Mouse (Mus musculus): ENCODE measurements at regions not wholly inside any gene's neighbourhood (a gene's known extent, or its start where the extent isn't known, plus 50 kb on each side); places are given as distances from the start of the nearest gene placed in this dataset.

- no peaks in the 10 kb centered on the region for H3K36me3 ChIP-seq
- H3K9ac ChIP-seq = no peak overlapping the region
- ATAC-seq (ENCODE audit: insufficient number of reproducible peaks, low FRiP score) = no peak
- peaks cover 4% of the 10 kb centered on the region; the same call in 1 of the 2 replicates for H3K9me3 ChIP-seq (replicated peaks)
- no peak overlapping the region for H3K4me2 ChIP-seq
- H3K4me1 ChIP-seq (replicated peaks) = no peaks in the 10 kb centered on the region
- no peak overlapping the region for H3K4me3 ChIP-seq
- no peak overlapping the region for H3K27ac ChIP-seq (ENCODE audit: poor library complexity, severe bottlenecking)
- 87% methylated on average over 5 of the region's 5 CpGs for WGBS
- peaks cover 10% of the 10 kb centered on the region; the same call in 1 of the 2 replicates for H3K27me3 ChIP-seq (replicated peaks)
Measured at GRCm38 (mm10) chr4:152990266-152990665, 492.3 kb downstream of the Ajap1 start.

DNA sequence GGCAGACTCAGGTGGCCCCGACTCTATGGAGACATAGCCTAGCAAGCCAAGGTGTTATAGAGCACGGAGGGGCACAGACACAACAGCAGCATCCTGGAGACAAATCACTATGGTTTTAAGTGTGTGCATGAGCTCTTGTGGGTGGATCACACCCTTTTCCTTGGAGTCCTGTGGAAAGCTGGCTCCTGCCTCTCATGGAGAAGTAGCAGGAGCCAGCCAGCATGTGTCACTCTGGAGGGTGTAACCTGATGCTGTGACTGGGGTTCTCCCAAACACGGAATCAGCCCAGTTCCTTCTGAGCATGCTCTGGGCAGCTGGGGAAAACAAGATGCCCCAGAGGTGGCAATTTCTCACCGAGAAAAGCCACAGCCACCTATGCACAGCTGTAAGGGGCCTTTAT lies 494.9 kb downstream of the Ajap1 start:
- Histone ChIP-seq H3K27me3 (replicated peaks) (peaks cover 10% of the 10 kb centered on the region; the same call in 1 of the 2 replicates), H3K27ac (ENCODE audit: poor library complexity, severe bottlenecking) (no peak overlapping the region), H3K9ac (no peak overlapping the region), H3K4me3 (no peak overlapping the region), H3K4me2 (no peak overlapping the region), H3K9me3 (replicated peaks) (peaks cover 4% of the 10 kb centered on the region), H3K4me1 (replicated peaks) (no peaks in the 10 kb centered on the region), H3K36me3 (no peaks in the 10 kb centered on the region)
- ATAC-seq (ENCODE audit: insufficient number of reproducible peaks, low FRiP score) = no peak
- WGBS = 71% methylated on average over 4 of the region's 4 CpGs

DNA sequence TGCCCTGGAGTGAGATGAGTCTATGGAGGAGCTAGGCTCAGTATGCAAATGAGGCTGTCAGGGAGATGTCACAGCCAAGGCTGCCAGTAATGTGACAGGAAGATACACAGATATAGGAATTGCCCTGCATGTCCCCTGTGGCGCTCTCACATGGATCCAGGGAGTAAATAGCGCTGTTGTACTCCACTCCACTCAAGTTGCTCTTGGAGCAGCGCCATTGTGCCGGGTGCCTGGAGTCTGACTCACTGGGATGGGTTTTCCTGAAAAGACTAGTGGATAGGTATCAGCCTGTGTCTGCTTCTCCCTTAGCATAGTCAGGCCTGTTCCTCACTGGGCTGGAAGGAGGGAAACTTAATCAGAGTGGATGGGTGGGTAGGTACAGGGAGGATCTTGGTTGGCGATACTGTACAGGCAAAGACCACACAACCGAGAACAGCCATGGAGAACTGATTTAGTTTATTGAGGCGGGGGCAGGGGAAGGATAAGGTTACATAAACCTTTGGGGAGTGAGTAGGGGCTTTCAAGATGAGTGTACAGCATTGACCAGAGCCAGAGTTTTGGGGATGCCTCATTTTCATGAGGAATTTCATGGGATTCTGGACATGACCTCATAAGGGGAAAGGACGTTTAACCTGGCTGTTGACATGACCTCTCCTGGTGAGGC lies 497.5 kb upstream of the Kcnab2 start:
- no peak overlapping the region for H3K9ac ChIP-seq
- no peak overlapping the region for H3K4me3 ChIP-seq
- H3K27ac ChIP-seq (ENCODE audit: poor library complexity, severe bottlenecking) = no peak overlapping the region
- no peaks in the 10 kb centered on the region for H3K36me3 ChIP-seq
- H3K27me3 ChIP-seq (replicated peaks) = 0 out of 2 replicates have a peak, but pooled peaks cover 4% of the 10 kb centered on the region
- H3K4me1 ChIP-seq (replicated peaks) = no peaks in the 10 kb centered on the region
- H3K4me2 ChIP-seq = no peak overlapping the region
- no peaks in the 10 kb centered on the region for H3K9me3 ChIP-seq (replicated peaks)
- WGBS = 72% methylated on average over 8 of the region's 8 CpGs
- no peak for ATAC-seq (ENCODE audit: insufficient number of reproducible peaks, low FRiP score)

DNA sequence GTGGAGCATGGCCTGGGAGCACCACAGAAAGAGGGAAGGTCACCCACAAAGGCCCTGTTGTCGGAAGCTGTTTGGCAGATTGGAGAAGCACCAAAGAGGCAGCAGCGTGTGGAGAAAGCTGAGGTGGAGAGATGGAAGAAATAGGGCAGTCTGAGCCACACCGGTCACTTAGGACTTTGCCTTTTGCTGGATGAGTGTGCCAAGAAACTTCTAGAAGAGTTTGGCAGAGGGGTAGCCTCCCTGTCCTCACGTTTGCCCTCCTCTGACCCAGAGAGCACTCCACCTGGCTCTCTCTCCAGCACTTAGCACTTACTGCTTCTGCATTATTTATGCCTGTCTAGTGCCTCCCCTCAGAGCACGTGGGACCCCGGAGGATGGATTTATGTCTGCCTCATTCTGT lies 485.3 kb upstream of the Kcnab2 start:
- Histone ChIP-seq H3K4me3 (no peak overlapping the region), H3K27me3 (replicated peaks) (0 out of 2 replicates have a peak, but pooled peaks cover 6% of the 10 kb centered on the region), H3K9ac (no peak overlapping the region), H3K36me3 (no peaks in the 10 kb centered on the region), H3K9me3 (replicated peaks) (peaks cover 7% of the 10 kb centered on the region), H3K4me1 (replicated peaks) (no peaks in the 10 kb centered on the region), H3K27ac (ENCODE audit: poor library complexity, severe bottlenecking) (no peak overlapping the region), H3K4me2 (no peak overlapping the region)
- ATAC-seq (ENCODE audit: insufficient number of reproducible peaks, low FRiP score) = no peak
- WGBS = 71% methylated on average over 6 of the region's 6 CpGs

GRCm38 (mm10) chr4:152962165-152962564 lies 484.5 kb upstream of the Kcnab2 start:
- Histone ChIP-seq H3K4me2 (no peak overlapping the region), H3K9me3 (replicated peaks) (peaks cover 7% of the 10 kb centered on the region), H3K4me1 (replicated peaks) (no peaks in the 10 kb centered on the region), H3K27me3 (replicated peaks) (0 out of 2 replicates have a peak, but pooled peaks cover 6% of the 10 kb centered on the region), H3K36me3 (no peaks in the 10 kb centered on the region), H3K27ac (ENCODE audit: poor library complexity, severe bottlenecking) (no peak overlapping the region), H3K4me3 (no peak overlapping the region), H3K9ac (no peak overlapping the region)
- ATAC-seq (ENCODE audit: insufficient number of reproducible peaks, low FRiP score) = peak; percentile 80

GRCm38 (mm10) chr4:152961677-152962076 lies 484.0 kb upstream of the Kcnab2 start:
- no peak for ATAC-seq (ENCODE audit: insufficient number of reproducible peaks, low FRiP score)
- WGBS = 84% methylated on average over 4 of the region's 4 CpGs

GRCm38 (mm10) chr4:152959627-152960230 lies 482.1 kb upstream of the Kcnab2 start:
- H3K4me1 ChIP-seq (replicated peaks) = no peaks in the 10 kb centered on the region
- H3K9ac ChIP-seq = no peak overlapping the region
- H3K4me2 ChIP-seq = no peak overlapping the region
- no peaks in the 10 kb centered on the region for H3K36me3 ChIP-seq
- no peak overlapping the region for H3K27ac ChIP-seq (ENCODE audit: poor library complexity, severe bottlenecking)
- H3K27me3 ChIP-seq (replicated peaks) = 0 out of 2 replicates have a peak, but pooled peaks cover 4% of the 10 kb centered on the region
- H3K9me3 ChIP-seq (replicated peaks) = peaks cover 7% of the 10 kb centered on the region
- H3K4me3 ChIP-seq = no peak overlapping the region
- WGBS = 54% methylated on average over 12 of the region's 12 CpGs
- ATAC-seq (ENCODE audit: insufficient number of reproducible peaks, low FRiP score) = no peak

More at GRCm38 (mm10) chr4:152961677-152962076, 484.0 kb upstream of the Kcnab2 start:
- Histone ChIP-seq H3K36me3 (no peaks in the 10 kb centered on the region), H3K9ac (no peak overlapping the region), H3K4me2 (no peak overlapping the region), H3K27ac (ENCODE audit: poor library complexity, severe bottlenecking) (no peak overlapping the region), H3K9me3 (replicated peaks) (peaks cover 7% of the 10 kb centered on the region), H3K4me1 (replicated peaks) (no peaks in the 10 kb centered on the region), H3K4me3 (no peak overlapping the region), H3K27me3 (replicated peaks) (0 out of 2 replicates have a peak, but pooled peaks cover 6% of the 10 kb centered on the region)

- H3K4me3 ChIP-seq = no peak overlapping the region
- 0 out of 2 replicates have a peak, but pooled peaks cover 4% of the 10 kb centered on the region for H3K27me3 ChIP-seq (replicated peaks)
- 68% methylated on average over 15 of the region's 15 CpGs for whole genome bisulfite sequencing
- no peaks in the 10 kb centered on the region for H3K9me3 ChIP-seq (replicated peaks)
- H3K27ac ChIP-seq (ENCODE audit: poor library complexity, severe bottlenecking) = no peak overlapping the region
- no peak for ATAC-seq (ENCODE audit: insufficient number of reproducible peaks, low FRiP score)
- no peak overlapping the region for H3K4me2 ChIP-seq
- H3K36me3 ChIP-seq = no peaks in the 10 kb centered on the region
- no peaks in the 10 kb centered on the region for H3K4me1 ChIP-seq (replicated peaks)
- no peak overlapping the region for H3K9ac ChIP-seq
Measured at GRCm38 (mm10) chr4:152953237-152953974, 475.7 kb upstream of the Kcnab2 start.

DNA sequence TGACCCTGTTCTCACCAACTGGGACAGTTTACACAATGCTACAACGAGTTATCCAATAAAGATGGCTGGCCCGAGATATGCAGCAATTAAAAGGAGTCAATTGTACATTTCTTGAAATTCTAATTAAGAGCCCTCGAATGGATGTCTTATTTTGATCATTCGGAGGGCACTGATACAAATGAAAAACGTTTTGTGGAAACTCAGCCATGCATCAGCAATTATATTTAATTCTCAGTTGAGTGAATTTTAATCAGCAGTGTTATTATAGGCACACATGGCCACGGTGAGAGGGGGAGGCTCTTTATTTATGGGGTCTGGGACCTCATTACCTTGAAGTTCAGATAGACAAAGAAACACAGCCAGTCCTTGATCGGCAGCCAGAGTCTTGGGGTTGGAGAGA lies 471.3 kb upstream of the Kcnab2 start:
- Histone ChIP-seq H3K4me3 (no peak overlapping the region), H3K9me3 (replicated peaks) (peaks cover 10% of the 10 kb centered on the region; the same call in 1 of the 2 replicates), H3K9ac (no peak overlapping the region), H3K36me3 (no peaks in the 10 kb centered on the region), H3K4me1 (replicated peaks) (no peaks in the 10 kb centered on the region), H3K4me2 (no peak overlapping the region), H3K27me3 (replicated peaks) (no peaks in the 10 kb centered on the region), H3K27ac (ENCODE audit: poor library complexity, severe bottlenecking) (no peak overlapping the region)
- ATAC-seq (ENCODE audit: insufficient number of reproducible peaks, low FRiP score) = no peak
- 74% methylated on average over 7 of the region's 7 CpGs for WGBS

DNA sequence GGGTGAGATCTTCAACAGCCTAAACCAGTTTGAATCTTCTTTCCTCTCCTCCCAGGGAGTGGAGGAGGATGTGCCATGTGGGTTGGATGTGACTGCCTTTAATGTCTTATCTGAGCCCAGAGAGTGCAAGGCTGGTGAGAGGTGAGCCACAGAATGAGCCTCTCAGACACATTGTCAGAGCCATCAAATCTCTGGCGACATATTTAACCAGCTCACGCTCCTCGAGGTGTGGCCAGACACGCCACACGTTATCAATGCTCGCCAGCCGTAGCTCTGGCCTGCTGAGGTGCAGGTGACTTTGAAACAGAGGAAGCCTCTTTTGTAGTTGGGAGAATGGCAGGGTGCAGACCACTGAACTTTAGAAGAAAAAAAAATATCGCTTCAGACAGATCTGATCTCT lies 463.5 kb upstream of the Kcnab2 start:
- 56% methylated on average over 8 of the region's 8 CpGs for WGBS
- ATAC-seq (ENCODE audit: insufficient number of reproducible peaks, low FRiP score) = peak; percentile 90
- Histone ChIP-seq H3K27me3 (replicated peaks) (peaks cover 14% of the 10 kb centered on the region; the same call in 1 of the 2 replicates), H3K9ac (no peak overlapping the region), H3K36me3 (no peaks in the 10 kb centered on the region), H3K9me3 (replicated peaks) (peaks cover 11% of the 10 kb centered on the region), H3K4me1 (replicated peaks) (no peaks in the 10 kb centered on the region), H3K4me3 (no peak overlapping the region), H3K27ac (ENCODE audit: poor library complexity, severe bottlenecking) (no peak overlapping the region), H3K4me2 (no peak overlapping the region)

- 80% methylated on average over 2 of the region's 2 CpGs for WGBS
- peak; percentile 49; the same call in 1 of the 2 replicates for ATAC-seq (ENCODE audit: insufficient number of reproducible peaks, low FRiP score)
- no peak overlapping the region for H3K9ac ChIP-seq
- H3K36me3 ChIP-seq = no peaks in the 10 kb centered on the region
- no peaks in the 10 kb centered on the region for H3K4me1 ChIP-seq (replicated peaks)
- no peak overlapping the region for H3K4me2 ChIP-seq
- peaks cover 3% of the 10 kb centered on the region; the same call in 1 of the 2 replicates for H3K9me3 ChIP-seq (replicated peaks)
- H3K27me3 ChIP-seq (replicated peaks) = peaks cover 16% of the 10 kb centered on the region
- no peak overlapping the region for H3K4me3 ChIP-seq
- H3K27ac ChIP-seq (ENCODE audit: poor library complexity, severe bottlenecking) = no peak overlapping the region
Measured at GRCm38 (mm10) chr4:152936614-152937013, 458.9 kb upstream of the Kcnab2 start.
